Mouse (Mus musculus) kidney, embryonic 15.5 days (tissue): ENCODE measurements at regions not wholly inside any gene's neighbourhood (a gene's known extent, or its start where the extent isn't known, plus 50 kb on each side); places are given as distances from the start of the nearest gene placed in this dataset.
A peak's percentile ranks its signal among the peaks of the same experiment; 100 is the strongest.
"Not testable (repeated sequence)": the region's sequence is repeated elsewhere in the genome, so short reads cannot be mapped to it uniquely, and the experiment has no call there.

ENCODE experiments used
- ATAC-seq: fragments of 200-750 bp; cut with Nextera tagmentation; replicated peaks from 2 replicates; pipeline ENCODE4 v1.8.0; 2017; ENCODE audit warnings: moderate TSS enrichment; ENCODE audit not compliant: low FRiP score
- H3K27ac ChIP-seq: fragments of 300-500 bp; sonication (generic); 2 replicates; pipeline ENCODE4 v1.5.1; 2015; ENCODE audit warnings: mild to moderate bottlenecking, inconsistent platforms
- H3K27me3 ChIP-seq: fragments of 300-500 bp; sonication (generic); 2 replicates; pipeline ENCODE4 v1.6.1; 2015; ENCODE audit warnings: inconsistent platforms
- H3K36me3 ChIP-seq: fragments of 300-500 bp; sonication (generic); 2 replicates; pipeline ENCODE4 v1.6.1; 2015; ENCODE audit warnings: inconsistent platforms
- H3K4me1 ChIP-seq: fragments of 300-500 bp; sonication (generic); 2 replicates; pipeline ENCODE4 v1.6.1; 2015; ENCODE audit warnings: inconsistent platforms
- H3K4me2 ChIP-seq: fragments of 300-500 bp; sonication (generic); 2 replicates; pipeline ENCODE4 v1.6.1; 2015; ENCODE audit warnings: moderate library complexity, mild to moderate bottlenecking, inconsistent platforms
- H3K4me3 ChIP-seq: fragments of 300-500 bp; sonication (generic); replicated peaks from 2 replicates; pipeline ENCODE4 v1.5.1; 2015; ENCODE audit warnings: mild to moderate bottlenecking, inconsistent platforms
- H3K9ac ChIP-seq: fragments of 300-500 bp; sonication (generic); 2 replicates; pipeline ENCODE4 v1.6.1; 2015; ENCODE audit warnings: mild to moderate bottlenecking, inconsistent platforms
- H3K9me3 ChIP-seq: fragments of 300-500 bp; sonication (generic); replicated peaks from 2 replicates; pipeline ENCODE4 v1.6.1; 2016; ENCODE audit warnings: inconsistent platforms
- WGBS: fragments of 180-500 bp; shearing (Covaris S2); methylation state at CpG from one replicate; pipeline ENCODE4 v1.1.7; 2015; ENCODE audit warnings: mixed read lengths; 5-methylcytosine and 5-hydroxymethylcytosine counted together

- 69% methylated on average over 4 of the region's 4 CpGs for WGBS
- Histone ChIP-seq H3K27me3 (no peaks in the 10 kb centered on the region), H3K4me1 (no peaks in the 10 kb centered on the region), H3K36me3 (no peaks in the 10 kb centered on the region), H3K4me2 (no peak overlapping the region), H3K9me3 (no peaks in the 10 kb centered on the region), H3K27ac (no peak overlapping the region), H3K4me3 (no peak overlapping the region), H3K9ac (no peak overlapping the region)
- ATAC-seq, result no peak
Observed at GRCm38 (mm10) chr6:4149663-4150062, 62.9 kb upstream of the Bet1 start.

GRCm38 (mm10) chr6:4158293-4158692 is 71.5 kb upstream of the Bet1 start:
- no peaks in the 10 kb centered on the region for H3K27me3 ChIP-seq
- H3K9ac ChIP-seq, result no peak overlapping the region
- no peak overlapping the region for H3K4me2 ChIP-seq
- H3K36me3 ChIP-seq, result no peaks in the 10 kb centered on the region
- no peak for ATAC-seq
- H3K27ac ChIP-seq, result no peak overlapping the region
- H3K4me3 ChIP-seq, result no peak overlapping the region
- H3K9me3 ChIP-seq, result no peaks in the 10 kb centered on the region
- WGBS, result 77% methylated on average over 2 of the region's 2 CpGs
- 0 out of 2 replicates have a peak, but pooled peaks cover 2% of the 10 kb centered on the region for H3K4me1 ChIP-seq

GRCm38 (mm10) chr6:4163733-4164132 is 77.0 kb upstream of the Bet1 start:
- H3K4me3 ChIP-seq, result no peak overlapping the region
- H3K4me1 ChIP-seq, result 0 out of 2 replicates have a peak, but pooled peaks cover 2% of the 10 kb centered on the region
- H3K9me3 ChIP-seq, result no peaks in the 10 kb centered on the region
- H3K27ac ChIP-seq, result no peak overlapping the region
- no peak overlapping the region for H3K4me2 ChIP-seq
- H3K27me3 ChIP-seq, result no peaks in the 10 kb centered on the region
- ATAC-seq, result no peak
- no peaks in the 10 kb centered on the region for H3K36me3 ChIP-seq
- WGBS, result 64% methylated on average over 1 of the region's 1 CpGs
- H3K9ac ChIP-seq, result no peak overlapping the region

GRCm38 (mm10) chr6:4167112-4167511 is 80.3 kb upstream of the Bet1 start:
- H3K4me2 ChIP-seq, result no peak overlapping the region
- no peaks in the 10 kb centered on the region for H3K9me3 ChIP-seq
- H3K36me3 ChIP-seq, result no peaks in the 10 kb centered on the region
- 74% methylated on average over 4 of the region's 4 CpGs for WGBS
- H3K9ac ChIP-seq, result no peak overlapping the region
- H3K27ac ChIP-seq, result no peak overlapping the region
- H3K4me1 ChIP-seq, result no peaks in the 10 kb centered on the region
- H3K4me3 ChIP-seq, result no peak overlapping the region
- no peak for ATAC-seq
- no peaks in the 10 kb centered on the region for H3K27me3 ChIP-seq

- Histone ChIP-seq H3K4me2 (no peak overlapping the region), H3K9ac (no peak overlapping the region), H3K36me3 (no peaks in the 10 kb centered on the region), H3K4me1 (no peaks in the 10 kb centered on the region), H3K27ac (no peak overlapping the region), H3K27me3 (no peaks in the 10 kb centered on the region), H3K9me3 (no peaks in the 10 kb centered on the region), H3K4me3 (no peak overlapping the region)
- ATAC-seq, result no peak
Observed at GRCm38 (mm10) chr6:4167757-4168156, 81.0 kb upstream of the Bet1 start.

- ATAC-seq, result no peak
- no peak overlapping the region for H3K27ac ChIP-seq
- H3K4me1 ChIP-seq, result no peaks in the 10 kb centered on the region
- H3K36me3 ChIP-seq, result no peaks in the 10 kb centered on the region
- H3K4me3 ChIP-seq, result no peak overlapping the region
- H3K27me3 ChIP-seq, result no peaks in the 10 kb centered on the region
- no peak overlapping the region for H3K4me2 ChIP-seq
- 62% methylated on average over 4 of the region's 4 CpGs for WGBS
- no peaks in the 10 kb centered on the region for H3K9me3 ChIP-seq
- H3K9ac ChIP-seq, result no peak overlapping the region
Observed at GRCm38 (mm10) chr6:4171561-4171960, 84.8 kb upstream of the Bet1 start.

GRCm38 (mm10) chr6:4187683-4188082 is 100.9 kb upstream of the Bet1 start:
- Histone ChIP-seq H3K4me1 (no peaks in the 10 kb centered on the region), H3K9ac (no peak overlapping the region), H3K9me3 (no peaks in the 10 kb centered on the region), H3K36me3 (no peaks in the 10 kb centered on the region), H3K4me3 (no peak overlapping the region), H3K4me2 (no peak overlapping the region), H3K27me3 (no peaks in the 10 kb centered on the region), H3K27ac (no peak overlapping the region)
- ATAC-seq, result no peak
- WGBS, result 80% methylated on average over 4 of the region's 4 CpGs

- ATAC-seq, H3K4me1 ChIP-seq, H3K4me3 ChIP-seq, H3K27ac ChIP-seq, H3K9me3 ChIP-seq, H3K27me3 ChIP-seq, H3K4me2 ChIP-seq, H3K36me3 ChIP-seq, H3K9ac ChIP-seq: not testable (repeated sequence)
- WGBS, result 70% methylated on average over 5 of the region's 5 CpGs
Observed at GRCm38 (mm10) chr6:4190976-4191375, 104.2 kb upstream of the Bet1 start.

GRCm38 (mm10) chr6:4193286-4193685 is 106.5 kb upstream of the Bet1 start:
- no peaks in the 10 kb centered on the region for H3K27me3 ChIP-seq
- no peak overlapping the region for H3K4me3 ChIP-seq
- H3K4me1 ChIP-seq, result no peaks in the 10 kb centered on the region
- 83% methylated on average over 5 of the region's 5 CpGs for WGBS
- no peak overlapping the region for H3K9ac ChIP-seq
- ATAC-seq, result no peak
- no peak overlapping the region for H3K4me2 ChIP-seq
- H3K36me3 ChIP-seq, result no peaks in the 10 kb centered on the region
- H3K27ac ChIP-seq, result no peak overlapping the region
- no peaks in the 10 kb centered on the region for H3K9me3 ChIP-seq

GRCm38 (mm10) chr6:4201176-4201575 is 114.4 kb upstream of the Bet1 start:
- Histone ChIP-seq H3K27ac (no peak overlapping the region), H3K4me1 (no peaks in the 10 kb centered on the region), H3K9me3 (no peaks in the 10 kb centered on the region), H3K4me2 (no peak overlapping the region), H3K27me3 (no peaks in the 10 kb centered on the region), H3K4me3 (no peak overlapping the region), H3K36me3 (no peaks in the 10 kb centered on the region), H3K9ac (no peak overlapping the region)
- no peak for ATAC-seq
- WGBS, result 61% methylated on average over 2 of the region's 2 CpGs

- no peaks in the 10 kb centered on the region for H3K27me3 ChIP-seq
- H3K4me2 ChIP-seq, result no peak overlapping the region
- no peak overlapping the region for H3K4me3 ChIP-seq
- no peaks in the 10 kb centered on the region for H3K36me3 ChIP-seq
- H3K9ac ChIP-seq, result no peak overlapping the region
- H3K9me3 ChIP-seq, result no peaks in the 10 kb centered on the region
- no peak for ATAC-seq
- 79% methylated on average over 5 of the region's 5 CpGs for WGBS
- no peak overlapping the region for H3K27ac ChIP-seq
- H3K4me1 ChIP-seq, result no peaks in the 10 kb centered on the region
Observed at GRCm38 (mm10) chr6:4205681-4206080, 118.9 kb upstream of the Bet1 start.

GRCm38 (mm10) chr6:4245265-4246112 is 158.7 kb upstream of the Bet1 start:
- 66% methylated on average over 9 of the region's 9 CpGs for WGBS
- Histone ChIP-seq H3K9ac (no peak overlapping the region), H3K9me3 (no peaks in the 10 kb centered on the region), H3K4me2 (no peak overlapping the region), H3K4me3 (no peak overlapping the region), H3K27ac (no peak overlapping the region), H3K27me3 (no peaks in the 10 kb centered on the region), H3K36me3 (no peaks in the 10 kb centered on the region), H3K4me1 (no peaks in the 10 kb centered on the region)
- 0 out of 2 replicates have a peak, but pooled peaks have one; percentile 29 for ATAC-seq

- Histone ChIP-seq H3K27me3 (no peaks in the 10 kb centered on the region), H3K9ac (no peak overlapping the region), H3K27ac (no peak overlapping the region), H3K9me3 (no peaks in the 10 kb centered on the region), H3K4me3 (no peak overlapping the region), H3K4me2 (no peak overlapping the region), H3K4me1 (no peaks in the 10 kb centered on the region), H3K36me3 (no peaks in the 10 kb centered on the region)
- no peak for ATAC-seq
- 62% methylated on average over 2 of the region's 2 CpGs for WGBS
Observed at GRCm38 (mm10) chr6:4246113-4246419, 159.3 kb upstream of the Bet1 start.
